Mouse (Mus musculus) MEL (cell line): ENCODE measurements around the gene Gnaq. TPM values are rescaled to one million over a fixed set of nuclear protein-coding genes. Genes with fewer than 3 reads are reported as not detected.

Experiments used
- DNase-seq: peaks from one replicate; pipeline ENCODE4 v3.0.0; 2011; ENCODE audit warnings: low read depth, low spot score
- H3K27ac ChIP-seq: 2 replicates; pipeline ENCODE4 v1.5.1; 2012; ENCODE audit warnings: low read depth, mild to moderate bottlenecking, control low read depth, low read length, moderate library complexity; ENCODE audit not compliant: control insufficient read depth
- H3K27me3 ChIP-seq, 2 experiments: fragments of 150-350 bp in 1 of 2; sonication (generic) in 1 of 2; 2 replicates each; pipeline ENCODE4 v1.6.1; 2012; ENCODE audit warnings: low read length in 2 of 2, mild to moderate bottlenecking in 2 of 2, improper control_type of control experiment in 1 of 2, moderate library complexity in 1 of 2; ENCODE audit not compliant: insufficient read depth in 2 of 2, control insufficient read depth in 1 of 2
- H3K36me3 ChIP-seq, 2 experiments: 2 replicates each; pipeline ENCODE4 v1.6.1; 2012 to 2014; ENCODE audit warnings: low read length in 2 of 2, improper control_type of control experiment in 1 of 2, inconsistent platforms in 1 of 2, mild to moderate bottlenecking in 1 of 2; ENCODE audit not compliant: insufficient read depth in 2 of 2, control insufficient read depth in 1 of 2
- H3K4me1 ChIP-seq, 2 experiments: fragments of 150-350 bp in 1 of 2; sonication (generic) in 1 of 2; 2 replicates each; pipeline ENCODE4 v1.6.1; 2012; ENCODE audit warnings: low read length in 2 of 2, improper control_type of control experiment in 1 of 2, mild to moderate bottlenecking in 1 of 2; ENCODE audit not compliant: insufficient read depth in 2 of 2, control insufficient read depth in 1 of 2
- H3K4me3 ChIP-seq, 2 experiments: fragments of 150-350 bp in 1 of 2; sonication (generic) in 1 of 2; 2 replicates each; pipeline ENCODE4 v1.5.1; 2012; ENCODE audit warnings: low read depth in 2 of 2, low read length in 2 of 2, mild to moderate bottlenecking in 2 of 2, moderate library complexity in 2 of 2, control low read depth in 1 of 2, improper control_type of control experiment in 1 of 2; ENCODE audit not compliant: control insufficient read depth in 1 of 2, insufficient read depth in 1 of 2
- H3K79me2 ChIP-seq: 2 replicates; pipeline ENCODE4 v1.6.1; 2012; ENCODE audit warnings: mild to moderate bottlenecking, low read length, moderate library complexity; ENCODE audit not compliant: control insufficient read depth, poor library complexity, insufficient read depth
- H3K9ac ChIP-seq: 2 replicates; pipeline ENCODE4 v1.6.1; 2012; ENCODE audit warnings: low read depth, mild to moderate bottlenecking, control low read depth, low read length, moderate library complexity; ENCODE audit not compliant: control insufficient read depth, poor library complexity, severe bottlenecking
- H3K9me3 ChIP-seq: fragments of 150-350 bp; sonication (generic); replicated peaks from 2 replicates; pipeline ENCODE4 v1.6.1; 2012; ENCODE audit warnings: mild to moderate bottlenecking, low read length, improper control_type of control experiment, moderate library complexity; ENCODE audit not compliant: insufficient read depth
- BHLHE40 ChIP-seq: IDR thresholded peaks from 2 replicates; pipeline ENCODE4 v1.6.1; 2012; ENCODE audit warnings: low read depth, mild to moderate bottlenecking, inconsistent platforms, low read length, improper control_type of control experiment, borderline replicate concordance
- CTCF ChIP-seq, 3 experiments: IDR thresholded peaks in 2 of 3; conservative IDR thresholded peaks in 1 of 3; 2 replicates each; pipeline ENCODE4 v1.5.1; 2011 to 2012; ENCODE audit warnings: low read length in 3 of 3, low read depth in 2 of 3, mild to moderate bottlenecking in 2 of 3, improper control_type of control experiment in 1 of 3, inconsistent platforms in 1 of 3, mixed read lengths in 1 of 3, moderate library complexity in 1 of 3; ENCODE audit not compliant: control insufficient read depth in 1 of 3, insufficient read depth in 1 of 3, poor library complexity in 1 of 3, severe bottlenecking in 1 of 3
- EP300 ChIP-seq, 2 experiments: IDR thresholded peaks; 2 replicates each; pipeline ENCODE4 v1.6.1; 2011; ENCODE audit warnings: improper control_type of control experiment in 2 of 2, low read length in 2 of 2, low read depth in 1 of 2, mild to moderate bottlenecking in 1 of 2
- ETS1 ChIP-seq: IDR thresholded peaks from 2 replicates; pipeline ENCODE4 v1.6.1; 2012; ENCODE audit warnings: low read depth, mild to moderate bottlenecking, inconsistent platforms, low read length, improper control_type of control experiment, moderate library complexity
- GABPA ChIP-seq: IDR thresholded peaks from 2 replicates; pipeline ENCODE4 v1.6.1; 2012; ENCODE audit warnings: low read depth, mild to moderate bottlenecking, inconsistent platforms, low read length, improper control_type of control experiment, moderate library complexity
- GATA1 ChIP-seq: IDR thresholded peaks from 2 replicates; pipeline ENCODE4 v1.6.1; 2011; ENCODE audit warnings: low read depth, low read length, improper control_type of control experiment
- HCFC1 ChIP-seq: IDR thresholded peaks from 2 replicates; pipeline ENCODE4 v1.6.1; 2012; ENCODE audit warnings: low read depth, mild to moderate bottlenecking, inconsistent platforms, low read length, improper control_type of control experiment, moderate library complexity
- JUND ChIP-seq: IDR thresholded peaks from 2 replicates; pipeline ENCODE4 v1.6.1; 2011; ENCODE audit warnings: low read depth, mild to moderate bottlenecking, improper control_type of control experiment, low read length
- MAX ChIP-seq: IDR thresholded peaks from 2 replicates; pipeline ENCODE4 v1.6.1; 2011; ENCODE audit warnings: low read length, improper control_type of control experiment
- MXI1 ChIP-seq: IDR thresholded peaks from 2 replicates; pipeline ENCODE4 v1.6.1; 2011; ENCODE audit warnings: mild to moderate bottlenecking, low read depth, low read length, improper control_type of control experiment
- MYB ChIP-seq: IDR thresholded peaks from 2 replicates; pipeline ENCODE4 v1.6.1; 2011; ENCODE audit warnings: mild to moderate bottlenecking, low read depth, low read length, improper control_type of control experiment
- POLR2AphosphoS5 ChIP-seq: IDR thresholded peaks from 2 replicates; pipeline ENCODE4 v1.6.1; 2012; ENCODE audit warnings: low read depth, borderline replicate concordance, mild to moderate bottlenecking, inconsistent platforms, low read length, moderate library complexity, mixed read lengths
- RCOR1 ChIP-seq: IDR thresholded peaks from 2 replicates; pipeline ENCODE4 v1.6.1; 2012; ENCODE audit warnings: low read depth, mild to moderate bottlenecking, inconsistent platforms, low read length, improper control_type of control experiment
- SIN3A ChIP-seq: IDR thresholded peaks from 2 replicates; pipeline ENCODE4 v1.6.1; 2012; ENCODE audit warnings: low read length, improper control_type of control experiment, inconsistent platforms
- SMC3 ChIP-seq: IDR thresholded peaks from 2 replicates; pipeline ENCODE4 v1.6.1; 2011; ENCODE audit warnings: low read depth, low read length, improper control_type of control experiment
- TAL1 ChIP-seq: IDR thresholded peaks from 2 replicates; pipeline ENCODE4 v1.6.1; 2012; ENCODE audit warnings: mild to moderate bottlenecking, inconsistent platforms, low read length, moderate library complexity, mixed read lengths
- USF1 ChIP-seq: IDR thresholded peaks from 2 replicates; pipeline ENCODE4 v1.6.1; 2014; ENCODE audit warnings: low read depth, mild to moderate bottlenecking, inconsistent platforms, low read length, improper control_type of control experiment, moderate library complexity
- ZC3H11A ChIP-seq: IDR thresholded peaks from 2 replicates; pipeline ENCODE4 v1.6.1; 2012; ENCODE audit warnings: low read depth, mild to moderate bottlenecking, inconsistent platforms, low read length, improper control_type of control experiment
- ZNF384 ChIP-seq: IDR thresholded peaks from 2 replicates; pipeline ENCODE4 v1.6.1; 2012; ENCODE audit warnings: low read depth, mild to moderate bottlenecking, inconsistent platforms, low read length, improper control_type of control experiment
- polyA plus RNA-seq, 2 experiments: library from polyadenylated mRNA; stranded (reverse) in 1 of 2; unstranded in 1 of 2; fragments of >175 nt in 1 of 2; fragments of >200 nt in 1 of 2; gene quantifications; 2 replicates each; pipeline versions ENCODE4 v1.2.1 to v1.2.4; 2012; ENCODE audit warnings: low replicate concordance in 2 of 2, low read depth in 1 of 2; ENCODE audit not compliant: insufficient read length in 2 of 2, insufficient read depth in 1 of 2, missing spikeins in 1 of 2
- total RNA-seq: library from RNA; depleted of rRNA; stranded (reverse); fragments of 300-350 nt; gene quantifications from 2 replicates; pipeline ENCODE4 v1.2.3, GENCODE M21; 2012

Gene Gnaq
- total and polyA plus RNA-seq, 3 experiments = not detected

DNA sequence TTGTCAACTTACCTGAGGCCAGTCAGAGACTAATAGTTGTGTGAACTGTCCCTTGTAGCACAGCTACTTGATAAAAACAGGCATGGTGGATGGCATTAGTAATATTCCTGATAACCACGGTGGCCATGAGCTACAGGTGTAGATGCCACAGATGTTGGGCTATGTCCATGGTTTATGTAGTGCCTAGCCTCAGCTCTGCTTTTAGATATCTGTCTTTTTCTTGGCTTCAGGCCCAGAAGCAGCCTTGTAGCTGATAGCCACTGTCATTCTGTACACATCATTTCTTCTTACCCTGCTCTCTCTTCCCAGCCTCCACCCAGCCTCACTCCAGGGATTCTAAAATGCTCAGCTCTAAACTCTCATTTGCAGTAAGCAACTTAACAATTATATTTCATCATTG lies 128.3 kb downstream of the Gnaq start:
- no peak overlapping the region for H3K4me3 ChIP-seq
- DNase-seq = peak; percentile 79
- no peak overlapping the region for H3K27ac ChIP-seq
- TF ChIP-seq MYB (no peak), SMC3 (no peak), GATA1 (peak; percentile 59; the same call in 1 of the 2 replicates), RCOR1 (no peak), ETS1 (peak; percentile 57; the same call in 1 of the 2 replicates), EP300 (IDR thresholded peaks at IDR 0.05; ENCODE audit: low read depth in 1 of 2, low read length in 2 of 2) (peak in 1 of 2 experiments; percentile 53; a peak in 2 of 4 replicates), SIN3A (no peak)
- H3K4me1 ChIP-seq = peaks cover 5 to 15% of the 10 kb centered on the region in 2 experiments
- no peaks in the 10 kb centered on the region for H3K79me2 ChIP-seq
- no peak overlapping the region for H3K9ac ChIP-seq
- peaks cover 0 to 20% of the 10 kb centered on the region in 2 experiments; a peak in 2 of 4 replicates for H3K36me3 ChIP-seq
- no peaks in the 10 kb centered on the region; a peak in 1 of 4 replicates for H3K27me3 ChIP-seq
- H3K9me3 ChIP-seq = no peaks in the 10 kb centered on the region

- DNase-seq = peak; percentile 59
- H3K9ac ChIP-seq = no peak overlapping the region
- H3K9me3 ChIP-seq = no peaks in the 10 kb centered on the region
- H3K27ac ChIP-seq = no peak overlapping the region
- TF ChIP-seq JUND = no peak
- TF ChIP-seq TAL1 = no peak
- no peak for TF ChIP-seq GABPA
- no peak for TF ChIP-seq SIN3A
- peak; percentile 50 for TF ChIP-seq ETS1
- TF ChIP-seq HCFC1 = no peak
- no peak for TF ChIP-seq POLR2AphosphoS5
- no peak for TF ChIP-seq ZC3H11A
- TF ChIP-seq USF1 = peak; percentile 39; the same call in 1 of the 2 replicates
- peak; percentile 56 to 66 for TF ChIP-seq EP300 (IDR thresholded peaks at IDR 0.05; ENCODE audit: low read depth in 1 of 2, low read length in 2 of 2)
- no peak for TF ChIP-seq MAX
- no peak for TF ChIP-seq ZNF384
- no peak for TF ChIP-seq BHLHE40
- TF ChIP-seq CTCF (IDR thresholded peaks at IDR 0.05 in 2 of 3, conservative IDR thresholded peaks at IDR 0.05 in 1 of 3; ENCODE audit: control insufficient read depth in 1 of 3, insufficient read depth in 1 of 3, low read depth in 2 of 3, low read length in 3 of 3, poor library complexity in 1 of 3, severe bottlenecking in 1 of 3) = no peak
- TF ChIP-seq RCOR1 = 0 out of 2 replicates have a peak, but pooled peaks have one; percentile 53
- TF ChIP-seq MXI1 = no peak; the same call in 1 of the 2 replicates
- no peaks in the 10 kb centered on the region; a peak in 1 of 4 replicates for H3K27me3 ChIP-seq
- peaks cover 0 to 20% of the 10 kb centered on the region in 2 experiments; a peak in 2 of 4 replicates for H3K36me3 ChIP-seq
- H3K4me1 ChIP-seq = peaks cover 5 to 15% of the 10 kb centered on the region in 2 experiments
- no peaks in the 10 kb centered on the region for H3K79me2 ChIP-seq
- no peak overlapping the region for H3K4me3 ChIP-seq
Observed at GRCm38 (mm10) chr19:16261631-16262030, 129.0 kb downstream of the Gnaq start.
